Mouse (Mus musculus): ENCODE results near the gene Pax2.

Pax2 gene

GRCm38 (mm10) chr19:44749061-44749990, 6.5 kb upstream of the Pax2 start:
- DNase-seq (ENCODE audit: low spot score) = no peak

GRCm38 (mm10) chr19:44750051-44751041, 5.5 kb upstream of the Pax2 start:
- DNase-seq (ENCODE audit: low spot score) = no peak

- DNase-seq (ENCODE audit: low spot score) = no peak
Observed at GRCm38 (mm10) chr19:44751042-44751441, 4.8 kb upstream of the Pax2 start.

- no peak for DNase-seq (ENCODE audit: low spot score)
Observed at GRCm38 (mm10) chr19:44751551-44751950, 4.3 kb upstream of the Pax2 start.

GRCm38 (mm10) chr19:44752056-44752940, 3.5 kb upstream of the Pax2 start:
- no peak for DNase-seq (ENCODE audit: low spot score)

GRCm38 (mm10) chr19:44753361-44753760, 2.5 kb upstream of the Pax2 start:
- no peak for DNase-seq (ENCODE audit: low spot score)

- no peak for DNase-seq (ENCODE audit: low spot score)
Observed at GRCm38 (mm10) chr19:44754461-44755377, 1.1 kb upstream of the Pax2 start.

- no peak for DNase-seq (ENCODE audit: low spot score)
Observed at GRCm38 (mm10) chr19:44755378-44755692, 510 bp upstream of the Pax2 start.

- no peak for DNase-seq (ENCODE audit: low spot score)
Observed at GRCm38 (mm10) chr19:44756421-44757230, 781 bp downstream of the Pax2 start.

- no peak for DNase-seq (ENCODE audit: low spot score)
Observed at GRCm38 (mm10) chr19:44757231-44757871, 1.5 kb downstream of the Pax2 start.

- no peak for DNase-seq (ENCODE audit: low spot score)
Observed at GRCm38 (mm10) chr19:44758846-44759245, 3.0 kb downstream of the Pax2 start.

- DNase-seq (ENCODE audit: low spot score) = no peak
Observed at GRCm38 (mm10) chr19:44759531-44760118, 3.8 kb downstream of the Pax2 start.

- DNase-seq (ENCODE audit: low spot score) = no peak
Observed at GRCm38 (mm10) chr19:44760259-44761131, 4.7 kb downstream of the Pax2 start.

GRCm38 (mm10) chr19:44762121-44762621, 6.3 kb downstream of the Pax2 start:
- DNase-seq (ENCODE audit: low spot score) = no peak

- no peak for DNase-seq (ENCODE audit: low spot score)
Observed at GRCm38 (mm10) chr19:44770268-44771050, 14.6 kb downstream of the Pax2 start.

- DNase-seq (ENCODE audit: low spot score) = no peak
Observed at GRCm38 (mm10) chr19:44771499-44771898, 15.7 kb downstream of the Pax2 start.

- DNase-seq (ENCODE audit: low spot score) = no peak
Observed at GRCm38 (mm10) chr19:44781987-44782386, 26.1 kb downstream of the Pax2 start.
